Mouse (Mus musculus): Measurements from ENCODE around the gene Galk2.

Galk2 gene

GRCm38 (mm10) chr2:125858521-125859280 is at the start of gene Galk2, which contains the start of gene Cops2:
Gene Galk2, plus strand, starts transcription at chr2:125859109.
Gene Cops2, minus strand, starts transcription at chr2:125859139.
- DNase-seq, result peak; percentile 93 to 96

- DNase-seq, result peak in 1 of 2 experiments; percentile 7
These were observed 49.4 kb upstream of the Galk2 start for GRCm38 (mm10) chr2:125809551-125809950.

- no peak for DNase-seq
These were observed 47.6 kb upstream of the Galk2 start for GRCm38 (mm10) chr2:125811332-125811731.

GRCm38 (mm10) chr2:125813972-125814595 is 44.8 kb upstream of the Galk2 start:
- DNase-seq, result no peak

GRCm38 (mm10) chr2:125820397-125820796 is 38.5 kb upstream of the Galk2 start:
- no peak for DNase-seq

- DNase-seq, result no peak
These were observed 32.7 kb upstream of the Galk2 start for GRCm38 (mm10) chr2:125826201-125826600.

GRCm38 (mm10) chr2:125827898-125828297 is 31.0 kb upstream of the Galk2 start:
- DNase-seq, result no peak

GRCm38 (mm10) chr2:125829924-125830323 is 29.0 kb upstream of the Galk2 start:
- no peak for DNase-seq

- no peak for DNase-seq
These were observed 20.8 kb upstream of the Galk2 start for GRCm38 (mm10) chr2:125838091-125838490.

- no peak for DNase-seq
These were observed 20.1 kb upstream of the Galk2 start for GRCm38 (mm10) chr2:125838708-125839284.

GRCm38 (mm10) chr2:125851237-125851636 is 7.7 kb upstream of the Galk2 start:
- no peak for DNase-seq

- DNase-seq, result no peak
These were observed 1.2 kb upstream of the Galk2 start for GRCm38 (mm10) chr2:125857707-125858106.

GRCm38 (mm10) chr2:125863799-125864198 is 4.9 kb downstream of the Galk2 start:
- no peak for DNase-seq

- no peak for DNase-seq
These were observed 5.6 kb downstream of the Galk2 start for GRCm38 (mm10) chr2:125864551-125864950.

GRCm38 (mm10) chr2:125865585-125865984 is 6.7 kb downstream of the Galk2 start:
- no peak for DNase-seq

- peak; percentile 55 to 67 for DNase-seq
These were observed 7.3 kb downstream of the Galk2 start for GRCm38 (mm10) chr2:125866058-125866740.

- DNase-seq, result no peak
These were observed 9.4 kb downstream of the Galk2 start for GRCm38 (mm10) chr2:125868301-125868700.

- DNase-seq, result no peak
These were observed 11.2 kb downstream of the Galk2 start for GRCm38 (mm10) chr2:125870159-125870558.

- DNase-seq, result peak; percentile 57 to 70
These were observed 27.1 kb downstream of the Galk2 start for GRCm38 (mm10) chr2:125885891-125886576.

GRCm38 (mm10) chr2:125893096-125893495 is 34.2 kb downstream of the Galk2 start:
- peak in 1 of 2 experiments; percentile 50 for DNase-seq

GRCm38 (mm10) chr2:125895099-125895498 is 36.2 kb downstream of the Galk2 start:
- no peak for DNase-seq

- no peak for DNase-seq
These were observed 37.4 kb downstream of the Galk2 start for GRCm38 (mm10) chr2:125896355-125896754.
